Mouse (Mus musculus) layer of hippocampus, adult 9-10 months (tissue): ENCODE measurements at regions not wholly inside any gene's neighbourhood (a gene's known extent, or its start where the extent isn't known, plus 50 kb on each side); places are given as distances from the start of the nearest gene placed in this dataset.

Source experiments
- DNase-seq: peaks from one replicate; pipeline ENCODE4 v3.0.0; 2022; ENCODE audit warnings: low spot score

DNA sequence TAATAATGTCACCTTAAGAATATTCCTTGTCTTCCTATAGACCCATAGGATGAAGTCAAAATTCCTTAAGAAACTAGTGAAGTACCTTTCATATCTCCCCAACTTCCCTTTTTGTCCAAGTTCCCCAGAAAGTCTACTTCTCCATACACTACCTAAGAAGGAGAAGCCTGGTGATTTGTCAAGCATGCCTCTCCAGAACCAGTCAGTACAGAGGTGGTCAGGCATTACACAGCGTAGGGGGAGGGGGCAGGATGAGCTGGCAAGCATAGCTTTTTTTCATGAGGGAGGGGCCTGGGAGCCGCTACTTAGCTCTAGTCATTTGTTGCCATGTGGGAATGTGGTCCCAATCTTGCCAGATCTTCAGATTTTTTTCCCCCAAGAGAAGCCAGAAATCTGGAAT, 54.0 kb upstream of the Satb2 start:
- no peak for DNase-seq

GRCm38 (mm10) chr1:57033244-57033643, 54.8 kb upstream of the Satb2 start:
- no peak for DNase-seq

- DNase-seq = no peak
Measured at GRCm38 (mm10) chr1:57034411-57034810, 56.0 kb upstream of the Satb2 start.

DNA sequence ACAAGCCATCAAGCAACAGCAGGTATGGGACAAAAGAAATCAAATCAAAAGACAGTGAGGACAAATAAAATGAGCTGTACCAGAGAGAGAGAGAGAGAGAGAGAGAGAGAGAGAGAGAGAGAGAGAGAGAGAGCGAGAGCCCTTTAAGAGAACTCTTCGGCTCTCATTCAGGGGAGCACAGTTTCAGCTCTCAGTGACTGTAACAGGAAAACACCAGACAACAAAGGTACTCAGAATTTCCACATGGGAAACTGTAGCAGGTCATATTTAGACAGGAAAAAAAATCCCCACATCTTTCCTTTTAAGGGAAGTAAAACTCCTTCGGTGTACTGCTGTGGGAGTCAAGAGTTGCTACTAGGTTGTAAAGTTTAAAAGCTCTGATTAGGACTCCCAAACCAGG, 57.9 kb upstream of the Satb2 start:
- no peak for DNase-seq

DNA sequence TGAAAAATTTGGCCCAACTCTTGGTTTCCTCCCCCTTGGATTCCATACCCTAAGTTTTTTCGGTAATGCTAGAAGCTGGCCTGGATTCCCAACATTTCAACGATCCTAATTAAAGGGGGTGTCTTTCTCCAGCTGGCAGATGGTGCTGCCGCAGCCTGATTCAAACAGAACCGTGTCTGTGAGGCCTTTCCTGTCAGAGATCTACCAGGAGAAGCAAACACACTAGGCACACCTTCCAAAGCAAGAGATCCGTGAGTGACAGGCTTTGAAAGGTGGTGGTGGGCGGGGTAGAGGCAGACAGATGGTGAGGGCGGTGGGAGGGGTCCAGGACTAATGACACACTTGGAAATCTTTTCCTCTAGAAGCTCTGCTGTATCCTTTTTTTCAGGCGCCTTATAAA, 61.8 kb upstream of the Satb2 start:
- no peak for DNase-seq

- DNase-seq = no peak
Measured at GRCm38 (mm10) chr1:57041578-57041977, 63.1 kb upstream of the Satb2 start.

DNA sequence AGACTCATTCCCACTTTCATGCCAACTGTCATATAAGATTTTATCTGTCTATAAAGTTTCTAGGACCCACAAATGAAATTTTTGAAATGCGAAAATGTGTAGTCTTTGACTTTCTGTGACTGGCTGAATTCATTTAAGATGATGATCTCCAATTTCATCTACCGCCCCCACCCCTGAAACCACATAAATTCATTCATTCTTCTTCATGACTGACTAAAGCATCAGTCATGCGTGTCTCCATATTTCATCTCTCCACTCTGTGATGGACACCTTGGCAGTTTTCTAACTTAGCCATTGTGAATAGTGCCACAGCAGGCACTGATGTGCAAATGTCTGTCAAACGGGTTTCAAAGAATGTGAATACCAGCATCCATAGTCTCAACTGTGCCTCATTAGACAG, 75.4 kb upstream of the Satb2 start:
- no peak for DNase-seq

GRCm38 (mm10) chr1:57055976-57056375, 77.5 kb upstream of the Satb2 start:
- DNase-seq = no peak

DNA sequence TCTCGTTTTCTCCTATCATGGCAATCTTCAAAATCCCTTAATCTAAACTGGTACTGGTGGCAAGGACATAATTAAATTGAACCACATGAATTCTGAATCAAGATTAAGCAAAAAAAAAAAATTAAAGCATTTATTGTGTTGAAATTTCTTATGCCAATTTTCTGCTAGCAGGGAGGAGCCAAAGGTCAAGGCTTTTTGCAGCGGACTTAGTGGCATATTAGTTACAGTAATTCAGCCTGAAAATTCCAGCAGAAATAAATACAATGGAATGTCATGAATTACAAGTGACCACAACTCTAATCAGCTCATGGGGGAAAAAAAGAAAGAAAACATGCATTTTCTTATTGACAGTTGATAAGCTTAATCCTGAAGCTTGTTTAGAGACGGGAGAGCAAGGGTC, 80.8 kb upstream of the Satb2 start:
- no peak for DNase-seq

GRCm38 (mm10) chr1:57075221-57075620, 96.8 kb upstream of the Satb2 start:
- DNase-seq = no peak

GRCm38 (mm10) chr1:57076696-57077095, 98.2 kb upstream of the Satb2 start:
- DNase-seq = no peak

DNA sequence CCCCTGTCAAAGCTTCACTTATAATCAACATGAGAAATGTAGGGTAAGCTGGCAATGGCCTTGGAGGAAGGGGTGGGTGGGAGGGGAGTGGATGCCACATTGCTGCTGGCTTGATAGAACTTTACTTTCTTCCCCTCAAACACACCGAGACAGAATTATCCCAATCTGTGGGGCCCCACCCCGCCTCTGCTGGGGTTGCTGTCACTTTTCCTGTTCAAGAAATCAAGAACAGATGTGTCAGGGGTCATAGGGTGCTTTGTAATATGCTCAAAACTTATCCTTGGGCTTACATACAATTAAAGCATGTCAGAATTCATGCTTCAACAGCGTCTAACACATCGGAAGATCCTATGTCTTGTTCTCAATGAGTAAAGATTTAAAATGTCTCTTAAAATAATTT, 101.9 kb upstream of the Satb2 start:
- no peak for DNase-seq

DNA sequence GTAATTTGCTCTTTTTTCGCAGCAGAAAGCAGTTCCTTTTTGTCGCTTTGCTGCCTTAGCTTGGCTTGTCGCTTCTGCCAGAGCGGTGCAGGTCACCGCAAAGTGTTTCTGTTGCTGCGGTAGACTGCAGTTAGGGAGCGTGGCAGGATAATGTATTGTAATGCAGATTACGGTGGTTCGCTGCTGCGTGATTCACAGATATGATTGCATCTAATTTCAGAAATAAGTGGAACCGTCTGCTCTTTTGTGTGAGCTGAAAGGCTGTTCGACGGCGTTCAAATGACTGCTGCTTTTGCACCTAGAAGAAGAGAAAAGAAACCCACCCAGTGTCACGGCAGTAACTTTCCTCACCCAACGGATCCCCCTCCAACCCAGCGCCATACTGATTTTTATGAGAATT, 104.7 kb upstream of the Satb2 start:
- DNase-seq = no peak

GRCm38 (mm10) chr1:57083540-57084083, 105.2 kb upstream of the Satb2 start:
- DNase-seq = no peak

- DNase-seq = peak; percentile 25
Measured at GRCm38 (mm10) chr1:57095361-57096247, 117.2 kb upstream of the Satb2 start.

DNA sequence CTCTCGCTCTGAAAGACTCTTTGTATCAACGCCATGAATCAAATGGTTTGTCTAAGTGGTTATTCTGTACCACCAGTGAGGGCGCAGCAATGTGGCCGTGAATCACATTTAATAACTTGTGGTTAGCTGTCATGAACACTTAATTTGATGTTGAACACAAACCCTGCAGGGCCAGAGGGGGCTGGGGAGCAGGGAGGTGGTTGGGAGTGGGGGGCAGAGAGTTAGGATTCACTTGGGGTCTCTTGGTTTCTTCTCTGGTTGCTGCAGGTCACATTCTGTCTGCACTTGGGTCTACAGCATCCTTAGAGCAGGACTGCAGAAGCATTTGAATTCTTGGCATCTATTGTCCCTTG, 117.8 kb upstream of the Satb2 start:
- DNase-seq = no peak

- DNase-seq = no peak
Measured at GRCm38 (mm10) chr1:57096740-57097139, 118.3 kb upstream of the Satb2 start.

GRCm38 (mm10) chr1:57100614-57101013, 122.2 kb upstream of the Satb2 start:
- DNase-seq = no peak

- DNase-seq = no peak
Measured at GRCm38 (mm10) chr1:57107308-57107707, 128.9 kb upstream of the Satb2 start.

- DNase-seq = no peak
Measured at GRCm38 (mm10) chr1:57120678-57121077, 142.2 kb upstream of the Satb2 start.

GRCm38 (mm10) chr1:57144181-57144580, 165.7 kb upstream of the Satb2 start:
- no peak for DNase-seq

DNA sequence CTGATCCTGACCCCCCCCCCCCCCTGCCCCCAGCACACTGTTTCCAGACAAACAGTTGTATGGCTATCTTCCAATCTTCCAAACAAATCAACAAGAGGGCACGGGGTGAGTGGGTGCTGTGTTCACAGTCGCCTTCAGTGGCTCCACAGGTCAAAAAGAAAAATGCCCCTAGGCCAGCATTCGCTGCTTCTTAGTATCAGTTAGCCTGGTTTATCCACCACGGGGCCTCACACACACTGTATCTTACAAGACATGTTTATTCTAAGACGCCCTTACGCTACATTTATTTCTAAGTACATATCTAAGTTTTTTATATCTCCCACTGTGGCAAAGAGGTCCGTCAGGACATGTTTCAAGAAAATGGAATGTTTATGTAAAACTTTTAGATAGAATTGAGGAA, 177.4 kb upstream of the Satb2 start:
- no peak for DNase-seq

DNA sequence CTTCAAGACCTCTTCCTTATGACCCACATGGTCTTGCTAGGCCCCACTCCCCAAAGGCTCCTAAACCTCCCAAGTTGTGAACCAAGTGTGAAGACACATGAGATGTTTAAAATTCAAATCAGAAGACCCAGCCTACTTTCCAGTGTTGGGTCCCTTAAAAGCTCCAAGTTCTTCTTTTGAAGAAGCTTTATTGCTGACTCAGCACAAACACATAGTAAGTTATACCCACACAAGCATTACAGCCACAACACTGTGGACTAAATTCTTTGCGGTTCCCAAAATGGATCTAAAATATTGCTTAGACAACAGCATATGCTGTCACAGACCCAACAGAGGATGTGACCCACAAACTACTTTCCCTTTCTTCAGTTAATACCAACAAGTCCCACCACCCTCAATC, 186.0 kb upstream of the Satb2 start:
- no peak for DNase-seq

GRCm38 (mm10) chr1:57174289-57174890, 195.9 kb upstream of the Satb2 start:
- DNase-seq = no peak
